Mouse (Mus musculus) mesoderm, embryonic 11.5 days (tissue): Measurements from ENCODE around the gene Nup214.

Experiments used
- DNase-seq: peaks from one replicate; pipeline ENCODE4 v3.0.0-alpha.2; 2012; ENCODE audit warnings: low read depth, low spot score

Nup214 gene

GRCm38 (mm10) chr2:32068811-32069607 is 94.8 kb downstream of the Nup214 start:
- no peak for DNase-seq

DNA sequence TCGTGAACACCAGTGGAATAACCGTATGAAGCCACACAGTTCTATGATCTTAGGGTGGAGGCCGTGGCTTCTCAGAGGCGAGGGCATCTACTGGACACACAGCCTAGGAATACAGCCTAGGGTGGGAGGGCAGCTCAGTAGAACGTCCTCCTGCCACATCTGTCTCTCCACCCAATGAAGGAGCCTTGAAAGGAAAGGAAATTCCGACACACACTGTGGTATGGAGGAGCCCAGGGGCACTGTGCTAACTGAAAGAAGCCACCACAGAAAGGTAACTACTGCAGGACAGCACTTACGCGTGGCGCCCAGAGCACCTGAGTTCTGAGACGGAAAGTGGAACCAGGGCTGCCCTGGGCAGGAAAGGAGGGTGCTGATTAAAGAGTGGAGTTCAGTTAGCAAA is 96.5 kb downstream of the Nup214 start:
- no peak for DNase-seq

DNA sequence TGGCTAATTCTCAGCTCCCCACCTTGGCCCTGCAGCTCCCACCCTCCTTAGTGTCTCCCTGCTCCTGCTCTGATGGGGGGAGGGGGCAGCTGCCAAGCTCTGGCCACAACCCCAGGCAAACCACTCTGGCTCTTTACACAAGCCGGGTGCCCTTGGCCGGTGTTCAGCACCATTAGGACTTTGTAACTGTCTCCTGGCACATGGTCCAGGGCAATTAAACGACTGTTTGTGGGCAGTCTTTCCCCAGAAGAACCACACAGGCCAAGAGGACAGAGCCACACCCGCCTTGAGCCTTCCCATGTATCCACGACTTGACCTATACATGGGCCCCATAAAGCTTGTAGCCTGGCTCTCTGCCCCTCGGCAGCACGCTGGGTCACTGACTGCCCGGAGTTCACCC is 100.2 kb downstream of the Nup214 start:
- DNase-seq: no peak

DNA sequence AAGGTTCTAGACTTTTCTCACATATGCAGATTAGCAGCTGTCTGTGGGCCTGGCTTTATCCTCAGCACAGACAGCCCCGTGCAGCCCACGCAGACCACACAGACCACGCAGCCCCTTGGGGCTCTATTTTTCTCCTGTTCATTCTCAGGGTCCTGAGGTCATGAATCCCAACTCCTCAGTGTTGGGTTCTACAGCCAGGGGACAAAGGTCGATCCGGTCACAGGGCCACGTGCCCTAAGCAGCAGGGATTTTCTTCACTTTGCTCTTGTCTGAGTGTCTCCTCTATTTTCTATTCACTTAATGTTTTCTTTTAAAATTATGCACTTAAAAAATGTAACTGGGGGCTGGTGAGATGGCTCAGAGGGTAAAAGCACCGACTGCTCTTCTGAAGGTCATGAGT is 101.1 kb downstream of the Nup214 start:
- no peak for DNase-seq

GRCm38 (mm10) chr2:32077744-32078143 is 103.5 kb downstream of the Nup214 start:
- no peak for DNase-seq

DNA sequence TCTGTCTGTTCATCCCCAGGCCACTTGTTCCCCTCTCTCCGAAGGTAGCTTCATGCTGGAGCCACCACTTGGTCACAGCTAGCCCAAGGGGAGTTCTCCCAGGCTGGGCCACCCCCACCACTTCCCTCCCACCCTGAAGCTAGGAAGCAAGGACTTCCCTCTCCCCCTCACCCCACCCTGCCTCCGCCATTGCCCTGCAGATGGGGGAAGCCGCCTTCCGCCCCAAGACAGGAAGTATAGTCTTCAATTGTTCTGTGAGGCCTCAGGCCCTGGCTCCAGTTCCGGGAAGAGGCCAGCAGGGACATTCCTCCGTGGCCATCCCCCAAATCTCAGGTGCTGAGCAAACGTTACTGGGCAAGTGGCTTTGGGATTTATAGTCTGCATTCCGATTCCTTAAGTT is 104.3 kb downstream of the Nup214 start:
- no peak for DNase-seq

DNA sequence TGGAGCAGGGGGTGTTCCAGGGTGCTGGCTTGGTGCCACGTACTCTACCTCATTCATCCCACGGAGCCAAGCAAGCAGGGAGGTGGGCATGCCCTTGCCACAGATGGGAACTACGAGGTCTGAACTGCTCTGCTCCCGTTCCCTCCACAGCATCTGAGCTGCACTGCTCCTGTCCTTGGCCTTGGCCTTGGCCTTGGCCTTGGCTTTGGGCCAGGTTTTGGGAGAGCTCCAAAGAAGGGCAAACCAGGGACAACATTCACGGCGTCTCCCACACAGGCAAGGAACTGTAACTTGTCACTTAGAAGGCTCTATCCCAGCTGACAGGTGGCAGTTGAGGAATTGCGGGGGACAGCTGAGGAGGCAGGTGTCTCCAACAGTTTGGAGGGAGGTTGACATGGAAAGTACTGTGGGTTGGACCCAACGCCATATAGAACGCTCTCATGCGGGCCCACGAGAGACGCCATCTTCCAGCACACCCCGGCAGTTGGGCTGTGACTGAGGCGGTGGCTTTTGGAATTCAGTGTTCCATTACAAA is 105.0 kb downstream of the Nup214 start:
- DNase-seq: no peak

DNA sequence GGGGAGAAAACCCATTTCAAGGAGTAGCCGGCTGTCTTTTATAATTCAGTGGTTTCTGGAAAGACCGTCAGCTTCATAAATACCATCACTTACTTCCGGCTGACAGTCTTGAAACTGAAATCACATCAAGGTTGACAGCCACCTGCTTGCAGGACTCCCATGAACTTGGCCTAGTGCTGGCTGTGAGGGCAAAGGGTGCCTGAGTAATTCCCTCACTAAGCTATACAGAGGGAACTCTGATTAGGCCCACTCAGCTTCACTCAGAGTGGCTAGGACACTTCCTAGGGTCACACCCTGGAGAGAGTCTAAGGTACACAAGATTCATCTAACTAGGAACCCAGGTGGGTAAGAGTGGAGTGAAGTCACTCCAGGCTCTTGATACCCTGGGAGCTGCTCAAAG is 106.4 kb downstream of the Nup214 start:
- DNase-seq: no peak

- DNase-seq: no peak
These were observed 107.2 kb downstream of the Nup214 start for GRCm38 (mm10) chr2:32081296-32081929.

GRCm38 (mm10) chr2:32082229-32082628 is 108.0 kb downstream of the Nup214 start:
- DNase-seq: no peak

DNA sequence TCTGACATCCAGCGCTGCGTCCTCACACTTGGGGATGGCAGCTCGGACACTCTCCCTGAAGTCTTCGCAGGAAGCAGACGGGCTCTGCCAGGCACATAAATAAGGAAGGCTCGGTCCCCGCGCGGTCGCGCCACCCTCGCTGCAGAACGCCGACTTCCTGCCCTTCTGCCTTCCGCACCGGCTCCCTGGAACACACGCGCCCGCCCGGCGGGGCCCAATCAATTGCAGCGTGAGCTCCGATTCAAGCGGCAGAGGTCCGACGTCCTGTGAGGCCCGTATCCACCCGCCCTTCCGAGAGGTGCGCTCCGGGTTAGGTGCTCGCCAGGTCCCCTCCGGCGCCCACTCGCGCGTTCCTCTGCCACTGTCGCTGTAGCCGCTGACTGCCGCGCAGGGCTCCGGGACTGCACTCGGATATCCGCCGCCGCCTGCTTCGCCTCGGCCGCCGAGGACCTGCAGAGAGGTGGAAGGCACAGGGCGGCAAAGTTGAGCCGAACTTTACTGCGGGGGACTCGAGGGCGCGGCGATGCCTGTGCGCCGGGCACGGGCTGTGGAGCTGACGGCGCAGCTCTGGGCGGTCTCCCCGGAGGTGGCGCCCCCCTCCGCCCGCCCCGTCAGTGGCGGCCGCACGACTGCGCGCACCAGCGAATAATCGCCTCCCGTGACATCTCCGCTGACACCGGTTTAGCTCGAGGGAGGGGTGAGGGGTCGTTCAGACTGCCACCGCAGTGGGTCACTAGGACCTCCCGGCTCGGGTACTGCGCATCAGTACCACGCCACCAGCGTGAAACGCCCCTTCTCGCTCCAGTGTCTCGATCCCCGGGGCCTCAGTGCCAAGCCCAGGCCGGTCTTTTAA is 109.1 kb downstream of the Nup214 start:
- no peak for DNase-seq

DNA sequence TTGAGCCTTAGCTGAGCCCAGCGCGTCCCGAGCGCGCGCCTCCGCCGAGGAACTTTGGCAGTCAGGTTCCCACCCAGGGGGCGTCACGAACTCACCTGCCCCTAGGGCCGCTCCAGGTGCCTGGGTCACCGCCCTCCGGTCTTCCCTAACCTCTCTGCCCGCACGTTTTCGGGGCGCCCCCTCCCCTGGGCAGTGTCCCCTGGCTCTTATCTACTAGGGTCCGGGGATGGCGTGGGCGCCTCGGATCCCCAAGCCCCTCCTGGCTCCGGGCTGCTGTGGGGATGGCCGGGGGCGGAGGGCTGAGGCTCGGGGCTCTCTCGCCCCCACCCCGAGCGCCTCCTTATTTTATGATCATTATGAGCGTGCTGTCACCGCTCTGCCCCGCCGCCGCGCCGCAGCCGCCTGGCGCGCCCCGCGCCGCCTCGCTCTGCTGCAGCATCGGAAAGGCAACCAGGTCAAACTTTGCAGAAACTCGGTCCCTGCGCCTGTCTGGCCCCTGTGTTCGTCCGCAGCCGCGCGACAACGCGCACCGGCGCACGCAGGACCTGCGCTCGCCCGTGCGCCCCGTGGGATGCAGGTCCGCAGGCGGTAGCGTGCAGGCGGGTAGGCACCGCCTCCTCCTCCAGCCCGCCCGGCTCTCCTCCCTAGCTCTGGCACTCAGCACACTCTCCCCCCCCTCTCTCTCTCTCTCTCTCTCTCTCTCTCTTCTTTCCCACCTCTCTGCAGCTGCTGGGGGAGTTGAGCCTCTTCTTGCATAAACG is 110.1 kb downstream of the Nup214 start, which contains the start of gene Fam78a:
TSS of gene Fam78a (minus strand) at position 747 of the 761 bp plus-strand sequence.
- DNase-seq: no peak

GRCm38 (mm10) chr2:32084872-32085199 is 110.6 kb downstream of the Nup214 start:
- no peak for DNase-seq

GRCm38 (mm10) chr2:32085231-32085630 is 111.0 kb downstream of the Nup214 start:
- no peak for DNase-seq

- no peak for DNase-seq
These were observed 113.4 kb downstream of the Nup214 start for GRCm38 (mm10) chr2:32087606-32088005.

- peak; percentile 61 for DNase-seq
These were observed 114.2 kb downstream of the Nup214 start for GRCm38 (mm10) chr2:32088372-32088981.

DNA sequence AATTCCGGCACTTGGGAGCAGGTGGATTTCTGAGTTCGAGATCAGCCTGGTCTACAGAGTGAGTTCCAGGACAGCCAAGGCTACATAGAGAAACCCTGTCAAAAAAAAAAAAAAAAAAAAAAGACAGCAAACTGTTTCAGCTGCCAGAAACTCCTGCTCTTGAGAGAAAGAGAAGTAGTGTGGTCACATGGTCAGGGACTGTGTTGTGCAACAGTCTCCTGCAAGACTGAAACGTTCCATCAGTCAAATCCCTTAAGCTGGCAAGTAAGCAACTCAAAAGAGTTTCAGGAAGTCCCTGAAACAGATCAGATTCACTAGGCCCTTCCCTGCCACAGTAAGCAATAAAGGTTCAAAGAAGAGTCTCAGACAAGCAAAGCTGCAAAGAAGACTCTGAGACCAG is 115.4 kb downstream of the Nup214 start:
- DNase-seq: no peak

DNA sequence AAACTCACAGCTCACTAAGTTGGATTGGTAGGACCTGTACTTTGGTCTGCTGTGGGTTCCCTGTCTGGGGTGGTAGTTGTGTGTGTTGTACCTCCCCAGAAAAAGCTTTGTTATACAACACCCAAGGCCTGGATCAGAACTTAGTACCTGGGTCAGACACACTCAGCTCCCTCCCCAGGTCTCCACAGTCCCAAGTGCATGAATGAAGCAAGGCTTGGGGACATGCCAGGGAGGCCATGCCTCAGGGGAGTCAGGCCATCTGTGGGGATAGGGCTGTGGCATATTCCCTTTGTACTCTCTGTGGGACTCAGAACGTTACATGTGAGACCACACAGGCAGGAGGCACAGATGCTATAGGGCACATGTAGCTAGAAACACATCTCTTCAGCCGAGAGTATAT is 115.9 kb downstream of the Nup214 start:
- DNase-seq: no peak

GRCm38 (mm10) chr2:32091956-32092355 is 117.7 kb downstream of the Nup214 start:
- DNase-seq: no peak

- no peak for DNase-seq
These were observed 119.9 kb downstream of the Nup214 start for GRCm38 (mm10) chr2:32094001-32094707.
